Mouse (Mus musculus) gastrocnemius, postnatal 4 days (tissue): ENCODE results near the gene Gm43720. TPM values are rescaled to one million over a fixed set of nuclear protein-coding genes. Genes with fewer than 3 reads are reported as not detected.
A peak's percentile ranks its signal among the peaks of the same experiment; 100 is the strongest.

ENCODE experiments used
- DNase-seq, 2 experiments: peaks; one replicate each; pipeline ENCODE4 v3.0.0; 2021 to 2022; ENCODE audit warnings: low spot score in 2 of 2, mixed read lengths in 2 of 2
- long read RNA-seq, 2 experiments: library from polyadenylated mRNA; stranded (forward); transcript quantifications; one replicate each; pipeline ENCODE4 v2.0.0; 2021
- total RNA-seq, 2 experiments: library from RNA; stranded (reverse); gene quantifications; 2 replicates each; pipeline ENCODE4 v1.2.3; 2021

The Gm43720 gene
- total RNA-seq: not detected
- long read RNA-seq, experiment 1: 0 reads
- long read RNA-seq, experiment 2, partial matches to known transcripts: 0 of 1 reads
- long read RNA-seq, experiment 2, other reads (novel, unspliced or antisense): 1 of 1 reads

GRCm38 (mm10) chr5:138279585-138280424 is at the start of gene Gm43720, which contains the start of the genes Gpc2 and Stag3:
Gene Gm43720, minus strand, starts transcription at chr5:138279958.
Gene Gpc2, minus strand, starts transcription at chr5:138280005.
Gene Stag3, plus strand, starts transcription at chr5:138280240.
- peak; percentile 65 to 86 for DNase-seq

GRCm38 (mm10) chr5:138312795-138313194 is 33.0 kb upstream of the Gm43720 start:
- DNase-seq: no peak

DNA sequence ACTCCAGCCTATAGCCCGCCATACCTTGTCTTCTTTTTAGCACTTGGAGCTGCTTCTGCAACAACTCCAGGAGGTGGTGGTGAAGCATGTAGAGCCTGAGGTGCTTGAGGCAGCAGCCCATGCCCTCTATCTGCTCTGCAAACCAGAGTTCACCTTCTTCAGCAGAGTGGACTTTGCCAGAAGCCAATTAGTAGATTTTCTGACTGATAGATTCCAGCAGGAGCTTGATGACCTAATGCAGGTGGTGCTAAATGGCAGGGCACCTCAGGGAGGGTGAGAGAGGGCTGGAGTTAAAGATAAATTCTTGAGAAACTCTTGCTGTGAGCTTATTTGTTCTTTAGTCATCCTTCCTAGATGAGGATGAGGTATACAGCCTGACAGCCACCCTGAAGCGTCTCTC is 19.9 kb upstream of the Gm43720 start:
- no peak for DNase-seq

DNA sequence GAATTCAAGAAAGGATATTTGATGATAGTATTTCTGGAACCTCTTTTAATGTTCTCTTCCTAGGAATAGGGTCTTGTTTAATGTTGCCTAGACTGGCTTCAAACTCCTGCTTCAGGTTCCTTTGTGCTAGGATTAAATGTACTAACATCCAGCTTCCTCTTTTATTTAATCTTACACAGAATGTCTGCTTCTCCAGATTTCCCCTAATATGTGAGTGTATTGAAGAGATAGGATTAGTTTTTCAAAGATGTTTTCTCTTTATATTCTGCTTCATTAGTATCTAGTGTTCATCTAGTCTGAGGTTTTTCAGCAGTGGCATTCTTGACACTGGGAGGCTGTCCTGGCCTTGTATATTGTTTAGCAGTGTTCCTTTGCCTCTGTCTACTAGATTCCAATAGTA is 14.4 kb upstream of the Gm43720 start:
- DNase-seq: no peak

DNA sequence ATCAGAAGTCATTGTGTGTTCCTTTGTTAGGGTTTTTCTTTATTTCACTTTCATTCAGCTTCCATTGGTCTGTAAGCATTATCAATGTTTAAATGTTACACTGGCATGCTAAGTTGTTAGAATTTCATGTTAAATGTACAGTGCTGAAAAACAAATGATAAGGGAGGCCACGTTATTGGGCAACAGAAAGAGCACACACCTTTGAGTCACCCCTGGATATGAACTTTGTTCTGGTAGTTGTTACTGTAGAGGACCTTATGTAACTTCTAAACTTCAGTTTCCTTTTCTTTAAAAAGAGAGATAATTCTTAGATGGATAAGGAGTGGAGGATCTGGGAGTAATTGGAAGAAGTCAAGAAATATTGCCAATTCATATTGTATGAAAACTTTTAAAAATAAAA is 11.9 kb upstream of the Gm43720 start:
- no peak for DNase-seq

GRCm38 (mm10) chr5:138287861-138288260 is 8.1 kb upstream of the Gm43720 start:
- no peak for DNase-seq

GRCm38 (mm10) chr5:138283540-138283939 is 3.8 kb upstream of the Gm43720 start:
- DNase-seq: no peak

DNA sequence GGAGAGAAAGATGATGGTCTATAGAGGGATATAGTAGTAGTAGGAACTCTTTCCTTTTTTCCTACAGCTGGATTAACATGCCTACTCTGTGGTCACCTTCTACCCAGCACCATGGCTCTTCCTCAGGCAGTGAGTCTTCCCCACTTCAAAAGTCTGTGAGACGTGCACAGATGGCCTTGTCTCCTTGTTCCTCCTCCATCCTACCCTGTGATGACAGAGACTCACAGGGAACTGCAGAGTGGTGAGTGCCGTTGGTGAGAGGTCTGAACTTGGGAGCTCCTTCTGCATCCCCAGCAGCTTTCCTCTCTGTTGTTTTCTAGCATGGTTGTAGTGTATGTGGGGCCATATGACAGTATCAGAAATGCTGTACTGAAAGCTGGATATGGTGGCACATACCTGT is 2.0 kb upstream of the Gm43720 start:
- no peak for DNase-seq

GRCm38 (mm10) chr5:138280829-138281228 is 1.1 kb upstream of the Gm43720 start:
- DNase-seq: no peak

DNA sequence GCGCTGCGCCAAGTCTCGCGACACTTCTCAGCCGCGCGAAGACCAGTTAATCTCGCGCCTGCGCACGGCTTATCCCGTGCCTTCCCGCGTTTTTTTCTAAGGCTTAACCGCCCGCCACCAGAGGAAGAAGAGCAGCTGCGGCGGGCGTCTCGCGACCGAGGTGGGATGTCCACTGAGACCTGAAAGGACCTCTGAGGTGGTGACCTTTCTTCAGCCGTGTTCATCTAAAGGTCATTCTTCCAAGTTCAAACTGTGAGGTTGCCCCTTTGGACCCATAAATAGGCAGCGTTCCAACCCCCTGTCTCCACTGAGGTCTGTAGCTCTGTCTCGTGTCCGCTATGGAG is 639 bp upstream of the Gm43720 start:
- DNase-seq: no peak

- no peak for DNase-seq
Measured at GRCm38 (mm10) chr5:138277994-138278393, 1.8 kb downstream of the Gm43720 start.

DNA sequence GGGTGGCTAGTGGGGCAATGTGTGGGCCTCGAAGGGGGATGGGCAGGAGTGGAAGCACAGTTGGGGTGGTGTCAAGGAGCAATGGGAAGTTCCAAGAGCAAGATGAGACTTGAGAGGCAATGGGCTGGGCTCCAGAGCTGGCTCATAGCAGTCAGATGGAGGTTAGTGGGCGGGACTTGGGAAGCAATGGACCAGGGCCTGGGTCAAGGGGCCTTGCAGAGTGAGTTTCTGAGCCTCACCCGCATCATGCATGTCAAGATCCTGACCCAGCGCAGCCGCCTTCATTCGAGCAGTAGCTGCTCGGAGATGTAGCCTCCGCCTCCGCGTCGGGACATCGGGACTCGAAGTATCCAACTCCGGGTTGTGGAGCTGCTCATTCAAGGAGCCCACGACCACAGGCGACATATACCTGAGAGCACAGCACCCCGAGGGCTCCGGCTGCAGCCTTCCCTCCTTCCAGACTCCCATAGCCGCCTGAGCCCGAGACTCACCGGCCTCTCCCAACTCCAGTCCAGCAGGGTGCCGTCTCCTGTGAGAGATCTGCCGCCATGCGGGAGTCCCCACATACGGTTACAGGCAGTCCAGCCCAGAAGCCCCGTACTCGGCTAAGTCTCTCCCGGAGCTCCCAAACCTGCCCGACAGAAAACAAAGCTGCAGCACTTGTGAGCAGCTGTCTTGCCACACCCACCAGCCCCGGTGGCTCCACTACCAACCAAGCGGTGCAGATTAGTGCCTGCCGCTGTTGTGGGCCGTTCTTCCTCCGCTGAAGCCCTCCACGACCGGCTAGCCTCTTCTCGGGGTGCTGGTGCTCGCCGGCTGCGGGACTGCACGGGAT is 4.3 kb downstream of the Gm43720 start:
- DNase-seq: no peak

DNA sequence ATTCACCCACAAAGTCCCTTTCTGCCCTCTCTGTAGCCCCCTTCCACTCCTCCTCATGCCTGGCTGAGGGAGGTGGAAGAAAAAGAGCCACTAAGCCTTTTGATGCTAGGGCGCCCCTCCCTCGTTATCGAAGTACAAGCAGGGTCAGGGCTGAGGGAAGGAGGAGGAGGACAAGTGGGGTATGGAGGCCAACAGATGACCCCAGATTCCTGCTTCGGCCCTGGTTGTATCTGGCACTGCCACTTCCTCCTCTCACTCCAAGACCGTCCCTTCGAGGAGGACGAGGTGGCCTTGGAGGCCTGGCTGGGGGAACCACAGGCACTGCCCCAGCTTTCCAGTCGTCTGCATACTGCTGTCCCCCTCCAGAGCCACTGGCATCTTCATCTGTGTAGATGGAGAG is 5.6 kb downstream of the Gm43720 start:
- no peak for DNase-seq

GRCm38 (mm10) chr5:138272409-138272923 is 7.3 kb downstream of the Gm43720 start, which contains the start of gene Gal3st4:
Gene Gal3st4, minus strand, starts transcription at chr5:138272840.
- DNase-seq: no peak

- DNase-seq: no peak
Measured at GRCm38 (mm10) chr5:138271232-138271631, 8.5 kb downstream of the Gm43720 start.

- DNase-seq: no peak
Measured at GRCm38 (mm10) chr5:138268980-138269379, 10.8 kb downstream of the Gm43720 start.

DNA sequence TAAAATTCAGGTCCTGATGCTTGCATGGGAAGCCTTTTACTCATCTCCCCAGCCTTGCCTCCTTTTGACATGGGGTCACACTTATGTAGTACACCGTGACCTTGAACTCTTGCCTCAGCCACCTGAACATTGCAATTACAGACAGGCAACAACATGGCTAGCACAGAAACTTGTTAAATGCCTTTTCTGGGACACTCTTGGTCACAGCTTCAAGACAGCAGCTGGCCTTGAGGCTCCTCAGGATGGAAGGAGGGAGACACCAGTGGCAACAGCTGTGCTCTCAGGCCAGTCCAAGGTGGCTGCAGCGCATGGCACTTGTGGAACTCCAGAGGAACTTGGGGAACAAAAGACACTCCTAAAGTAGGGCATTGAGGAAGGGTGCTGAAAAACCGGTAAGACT is 12.6 kb downstream of the Gm43720 start:
- DNase-seq: no peak

GRCm38 (mm10) chr5:138265712-138266111 is 14.0 kb downstream of the Gm43720 start:
- no peak for DNase-seq

DNA sequence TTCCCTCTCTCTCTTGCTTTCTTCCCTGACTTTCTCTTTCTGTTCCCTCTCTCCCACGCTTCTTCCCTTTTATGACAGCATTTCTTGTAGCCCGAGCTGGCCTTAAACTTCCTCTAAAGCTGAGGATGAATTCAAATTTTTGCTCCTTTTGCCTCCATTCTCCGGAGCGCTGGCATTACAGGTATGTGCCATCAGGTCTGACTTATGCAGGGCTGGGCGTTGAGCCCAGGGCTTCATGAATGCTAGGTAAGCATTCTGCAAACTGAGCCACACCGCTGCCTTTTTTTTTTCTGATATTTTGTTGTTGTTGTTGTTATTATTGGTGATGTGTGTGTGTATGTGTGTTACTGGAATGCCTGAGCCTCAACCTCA is 15.6 kb downstream of the Gm43720 start:
- DNase-seq: no peak

- DNase-seq: peak; percentile 86 to 94
Measured at GRCm38 (mm10) chr5:138263260-138264206, 16.2 kb downstream of the Gm43720 start, which contains the start of gene BC037034. Gene BC037034, minus strand, starts transcription at chr5:138264033.
